Comparison of ENCODE assay signal across 8 mouse cellular contexts in the genomic region with DNA sequence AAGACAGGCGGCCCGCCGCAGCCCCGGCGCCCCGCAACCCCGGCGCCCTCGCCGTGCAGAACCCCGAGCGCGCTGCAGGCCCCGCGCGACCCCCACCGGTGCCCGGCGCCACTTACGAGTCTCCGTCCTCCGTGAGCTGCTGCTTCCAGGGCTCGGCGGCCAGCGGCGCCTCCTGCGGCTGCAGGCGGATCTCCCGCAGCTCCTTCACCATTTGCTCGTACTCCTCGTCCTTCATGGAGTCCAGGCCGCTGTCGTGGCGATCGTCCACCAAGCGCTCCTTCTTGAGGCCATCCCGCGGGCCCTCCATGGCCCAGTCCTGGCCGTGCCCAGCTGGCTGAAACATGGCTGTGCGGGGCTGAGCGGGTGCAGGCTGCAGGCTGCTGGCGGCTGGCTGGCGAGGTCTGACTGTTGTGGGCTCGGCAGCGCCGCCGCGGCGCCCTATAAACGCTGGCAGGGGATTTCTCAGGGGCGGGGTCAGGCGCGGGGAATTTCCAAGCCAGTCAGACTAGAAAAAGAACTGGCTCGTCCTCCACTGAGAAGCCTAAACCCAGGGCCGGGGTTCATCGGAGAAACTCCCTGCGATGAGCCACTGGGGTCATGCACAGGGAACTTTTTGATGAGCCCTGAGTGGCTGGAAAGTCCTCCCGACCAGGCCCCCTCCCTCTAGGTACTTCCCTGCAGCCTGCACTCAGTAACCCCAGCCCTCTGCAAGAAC. TPM values are rescaled to one million over a fixed set of nuclear protein-coding genes. Genes with fewer than 3 reads are reported as not detected.
DNase-seq lines count a peak whose midpoint lies in the region; ATAC-seq and TF ChIP-seq lines count a peak whose summit lies in the region.

TSS of gene Nfkbia (minus strand) at position 464 of the 715 bp plus-strand sequence.

- H3K4me3 ChIP-seq in heart, embryonic 13.5 days: peak within 1 kb of the TSS; percentile 95
- peak within 1 kb of the TSS; percentile 80 for H3K4me3 ChIP-seq in liver, embryonic 11.5 days (ENCODE audit: low read depth, low read length)
- peak within 1 kb of the TSS; percentile 39 for H3K4me3 ChIP-seq in myocyte

- TF ChIP-seq POLR2A in myocyte (IDR thresholded peaks at IDR 0.05; ENCODE audit: insufficient read length, low read depth): peak; percentile 94

- peak within 1 kb of the TSS; percentile 28 for H3ac ChIP-seq in myocyte (ENCODE audit: control insufficient read depth, insufficient read length)

- peak within 1 kb of the TSS; percentile 99 for H3K9ac ChIP-seq in heart, embryonic 13.5 days
- peak within 1 kb of the TSS; percentile 95 for H3K9ac ChIP-seq in liver, embryonic 11.5 days (ENCODE audit: low read depth, low read length)

- H3K4me2 ChIP-seq in heart, embryonic 13.5 days: peak within 1 kb of the TSS; percentile 92
- peak within 1 kb of the TSS; percentile 78 for H3K4me2 ChIP-seq in liver, embryonic 11.5 days
- H3K4me2 ChIP-seq in myocyte (ENCODE audit: low read depth): peak within 1 kb of the TSS; percentile 88

- DNase-seq in c-Kit-negative CD71-positive TER-119-positive erythroid progenitor cells, embryonic 14.5 days (ENCODE audit: low read depth, low spot score): peak; percentile 62
- peak; percentile 82 for DNase-seq in fibroblast of lung, adult 2 months (ENCODE audit: low read depth)
- DNase-seq in kidney, postnatal 10 days: peak; percentile 96
- peak; percentile 94 for DNase-seq in liver, embryonic 11.5 days (ENCODE audit: low spot score)
- DNase-seq in spleen, postnatal 4 days (ENCODE audit: low spot score in 2 of 2): peak; percentile 89 to 95

- no peaks in the 10 kb centered on the region for H3K27me3 ChIP-seq in heart, embryonic 13.5 days (replicated peaks)
- H3K27me3 ChIP-seq in liver, embryonic 11.5 days (replicated peaks; ENCODE audit: control insufficient read depth, insufficient read depth, low read length): no peaks in the 10 kb centered on the region
- no peaks in the 10 kb centered on the region for H3K27me3 ChIP-seq in myocyte (ENCODE audit: control insufficient read depth, insufficient read depth, insufficient read length)

- H3K79me2 ChIP-seq in myocyte (ENCODE audit: control insufficient read depth, insufficient read depth): no peaks in the 10 kb centered on the region

- under 1% methylated on average over 37 of the region's 58 CpGs for WGBS in heart, embryonic 13.5 days
- WGBS in liver, embryonic 11.5 days: under 1% methylated on average over 52 of the region's 58 CpGs

- peaks cover 39% of the 10 kb centered on the region for H3K36me3 ChIP-seq in heart, embryonic 13.5 days
- peaks cover 7% of the 10 kb centered on the region; the same call in 1 of the 2 replicates for H3K36me3 ChIP-seq in liver, embryonic 11.5 days (ENCODE audit: control insufficient read depth, insufficient read depth, low read length)
- peaks cover 21% of the 10 kb centered on the region for H3K36me3 ChIP-seq in myocyte (ENCODE audit: control insufficient read depth, insufficient read depth)

- peak; percentile 59 for ATAC-seq in CD4-positive, CD25-positive, alpha-beta regulatory T cell, adult 4 months
- peak; percentile 75 for ATAC-seq in heart, embryonic 13.5 days (ENCODE audit: extremely low read depth, insufficient number of reproducible peaks, low FRiP score, low TSS enrichment)
- ATAC-seq in liver, embryonic 11.5 days (replicated peaks; ENCODE audit: low FRiP score): peak; percentile 78

- no peaks in the 10 kb centered on the region for H3K9me3 ChIP-seq in heart, embryonic 13.5 days
- no peaks in the 10 kb centered on the region for H3K9me3 ChIP-seq in liver, embryonic 11.5 days (ENCODE audit: control insufficient read depth, low read length)

- peak within 1 kb of the TSS; percentile 100 for H3K27ac ChIP-seq in heart, embryonic 13.5 days (replicated peaks)
- peak within 1 kb of the TSS; percentile 99 for H3K27ac ChIP-seq in liver, embryonic 11.5 days (ENCODE audit: low read depth, low read length)

- H3K4me1 ChIP-seq in heart, embryonic 13.5 days: peaks cover 45% of the 10 kb centered on the region
- H3K4me1 ChIP-seq in liver, embryonic 11.5 days (replicated peaks; ENCODE audit: control insufficient read depth, insufficient read depth, low read length): peaks cover 14% of the 10 kb centered on the region

TF ChIP-seq in myocyte, 11 proteins besides CTCF, POLR2A, EP300 and RAD21:
- TF ChIP-seq USF1 (IDR thresholded peaks at IDR 0.05; ENCODE audit: low read depth) (no peak), POLR2AphosphoS2 (IDR thresholded peaks at IDR 0.05; ENCODE audit: insufficient read length, low read depth) (peak; percentile 95), MYOD1 (IDR thresholded peaks at IDR 0.05; ENCODE audit: control insufficient read depth in 1 of 3, insufficient read length in 2 of 3, low read depth in 2 of 3) (peak in 1 of 3 experiments; percentile 15), TCF3 (IDR thresholded peaks at IDR 0.05; ENCODE audit: insufficient read length, low read depth) (no peak), REST (IDR thresholded peaks at IDR 0.05; ENCODE audit: insufficient read depth, insufficient read length) (peak; percentile 48), E2F4 (IDR thresholded peaks at IDR 0.05; ENCODE audit: insufficient read depth) (no peak), CEBPB (IDR thresholded peaks at IDR 0.05; ENCODE audit: insufficient read depth, poor library complexity, severe bottlenecking) (no peak), TCF12 (IDR thresholded peaks at IDR 0.05; ENCODE audit: insufficient read depth, poor library complexity, severe bottlenecking) (no peak), MAX (IDR thresholded peaks at IDR 0.05; ENCODE audit: low read depth) (no peak), MYOG (IDR thresholded peaks at IDR 0.05; ENCODE audit: control insufficient read depth in 1 of 3, insufficient read depth in 1 of 3, insufficient read length in 2 of 3, low read depth in 2 of 3) (peak in 2 of 3 experiments; percentile 38 to 45), SRF (IDR thresholded peaks at IDR 0.05; ENCODE audit: control insufficient read depth, insufficient read length, low read depth) (no peak)
TF ChIP-seq in myocyte: peak in this region for 4.

RNA-seq across cellular contexts. Expression of gene Nfkbia, which starts in this region (rescaled TPM):
- 100 to 1,000 TPM; 643 to 660 TPM for polyA plus RNA-seq in CD4-positive, CD25-positive, alpha-beta regulatory T cell, adult 4 months (2017; shearing (Covaris generic))
- polyA plus RNA-seq in heart, embryonic 13.5 days (2015; fragmentation: Nextera tagmentation; extraction: Ambion mirVana): 47.0 and 56.0 TPM in 2 replicates
- 25.8 TPM in 2 replicates for polyA plus RNA-seq in liver, embryonic 11.5 days (2014; fragmentation: Nextera tagmentation; extraction: Ambion mirVana)
- 18.0 TPM for polyA plus RNA-seq in myocyte (2012; fragmentation: generic; extraction: Trizol)

Comparison
In these comparisons a context has a peak if more than half of its experiments do, and no peak if none do; other contexts are left out.
1. Peak in every context shown above with its lines: DNase-seq, ATAC-seq, H3K4me3 ChIP-seq and H3K27ac ChIP-seq.
2. RNA of gene Nfkbia (polyA plus RNA-seq): 643 to 660 TPM in CD4-positive, CD25-positive, alpha-beta regulatory T cell, adult 4 months; 47.0 to 56.0 TPM in heart, embryonic 13.5 days, 25.8 TPM in liver, embryonic 11.5 days and 18.0 TPM in myocyte (single experiment); every median in the first group is over 10 times any median in the second.
3. H3K4me3 ChIP-seq: peak in every context shown above with its lines; median percentile 95 in heart, embryonic 13.5 days; 80 in liver, embryonic 11.5 days; 39 in myocyte.